Mouse (Mus musculus) embryo, embryonic 11.5 days (tissue): ENCODE results near the gene Map3k10.
A peak's percentile ranks its signal among the peaks of the same experiment; 100 is the strongest.

Experiments
- DNase-seq: peaks from one replicate; pipeline ENCODE4 v3.0.0-alpha.2; 2012; ENCODE audit warnings: low read depth, low spot score

Map3k10 gene

GRCm38 (mm10) chr7:27674522-27675221, at the start of gene Map3k10:
Map3k10 (minus strand) TSS chr7:27674598.
- peak; percentile 91 for DNase-seq

- DNase-seq, result no peak
Measured at GRCm38 (mm10) chr7:27721951-27722350, 47.6 kb upstream of the Map3k10 start.

GRCm38 (mm10) chr7:27710402-27710801, 36.0 kb upstream of the Map3k10 start:
- no peak for DNase-seq

DNA sequence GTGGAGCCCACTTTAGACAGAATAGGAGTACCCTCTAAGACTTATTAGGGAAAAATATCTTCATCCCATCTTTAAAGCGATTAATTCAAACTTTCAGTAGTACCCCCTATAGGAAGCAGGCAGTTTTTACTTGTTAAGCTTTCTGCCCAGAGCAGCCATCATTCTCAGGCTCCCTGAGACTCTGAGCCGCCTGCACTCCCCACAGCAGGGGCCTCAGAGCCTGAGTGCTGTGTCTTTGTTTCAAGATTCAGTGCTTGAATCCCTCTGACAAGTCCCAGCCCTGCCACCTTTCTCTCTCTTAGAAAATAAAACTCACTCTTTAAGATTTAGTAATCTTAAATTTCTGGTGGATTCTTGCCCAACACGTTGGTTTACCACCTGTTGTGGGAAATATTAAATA, 22.3 kb upstream of the Map3k10 start:
- DNase-seq, result no peak

DNA sequence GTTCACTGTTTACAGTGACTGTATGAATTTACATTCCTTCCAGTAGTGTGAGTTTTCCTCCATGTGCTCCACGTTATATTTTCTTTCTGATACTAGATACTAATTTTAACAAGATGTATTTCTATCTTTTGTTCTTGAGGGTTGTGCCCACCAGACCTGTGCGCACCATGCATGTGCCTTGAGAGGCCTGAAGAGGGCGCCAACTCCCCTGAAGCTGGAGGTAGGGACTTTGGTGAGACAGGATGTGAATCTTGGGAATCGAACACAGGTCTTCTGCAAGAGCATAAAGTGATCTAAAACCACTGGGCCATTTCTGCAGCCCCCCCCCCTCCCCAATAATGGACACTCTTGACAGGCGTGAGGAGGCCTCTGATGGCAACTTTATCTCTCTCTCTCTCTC, 16.7 kb upstream of the Map3k10 start:
- DNase-seq, result no peak

GRCm38 (mm10) chr7:27688815-27689612, 14.6 kb upstream of the Map3k10 start, which contains the start of gene Zfp607b:
Zfp607b (plus strand) TSS chr7:27689340.
- peak; percentile 88 for DNase-seq

DNA sequence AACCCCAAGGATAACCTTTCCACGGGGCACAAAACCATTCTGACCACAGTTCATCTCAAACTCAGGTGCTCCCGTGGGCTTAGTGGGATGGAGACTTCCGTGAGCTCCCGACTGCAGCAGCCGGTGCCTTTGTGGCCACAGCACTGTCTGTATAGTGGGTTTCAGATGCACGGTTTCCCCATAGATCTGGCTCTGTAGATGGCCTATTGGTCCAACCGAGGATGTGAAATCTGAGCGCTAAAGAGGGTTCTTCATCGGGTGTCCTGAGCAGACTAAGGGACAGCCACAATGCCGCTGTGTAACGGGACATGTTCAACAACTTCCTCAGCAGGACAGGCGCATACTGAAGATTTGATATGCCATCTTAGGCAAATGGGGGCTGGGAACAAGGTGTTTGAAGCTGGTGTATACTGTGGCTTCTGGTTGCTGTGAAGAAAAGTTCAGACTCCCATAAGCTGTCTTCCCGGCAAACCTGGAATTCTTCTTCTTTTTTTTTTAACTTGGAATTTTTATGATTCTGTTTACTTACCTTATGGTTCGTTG, 13.9 kb upstream of the Map3k10 start:
- DNase-seq, result no peak

DNA sequence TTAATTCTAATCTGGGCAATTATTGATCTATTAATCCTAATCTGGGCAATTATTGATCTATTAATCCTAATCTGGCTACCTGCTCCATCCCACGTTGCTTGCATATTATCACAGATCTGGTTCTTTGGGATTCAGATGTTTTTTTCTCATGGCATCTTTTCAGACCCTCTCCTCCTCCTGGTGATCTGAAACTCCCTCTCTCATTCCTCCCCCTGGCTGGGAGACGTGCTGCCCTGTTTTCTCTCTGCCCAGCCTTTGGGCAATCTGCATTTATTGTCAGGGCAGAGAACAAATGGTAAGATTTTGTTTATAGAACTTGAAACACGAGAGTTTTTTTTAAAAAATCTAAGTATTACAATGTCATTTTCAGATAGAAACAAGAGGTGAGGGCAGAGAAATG, 13.4 kb upstream of the Map3k10 start:
- no peak for DNase-seq

DNA sequence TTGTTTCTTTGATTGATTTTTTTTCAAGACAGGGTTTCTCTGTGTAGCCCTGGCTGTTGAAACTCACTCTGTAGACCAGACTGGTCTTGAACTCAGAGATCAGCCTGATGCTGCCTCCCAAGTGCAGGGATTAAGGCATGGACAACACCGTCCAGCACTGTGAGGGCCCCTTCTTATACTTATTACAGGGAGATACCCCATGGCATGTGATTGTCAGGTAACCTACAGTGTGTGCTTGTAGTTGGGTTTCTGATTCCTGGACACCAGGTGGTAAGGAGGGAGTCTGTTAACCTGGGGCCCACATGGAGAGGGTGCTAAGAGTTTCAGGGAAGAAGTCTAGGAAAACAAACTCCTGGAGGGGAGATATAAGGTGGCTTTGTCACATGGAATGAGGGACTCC, 12.6 kb upstream of the Map3k10 start:
- DNase-seq, result no peak

- no peak for DNase-seq
Measured at GRCm38 (mm10) chr7:27685681-27686080, 11.3 kb upstream of the Map3k10 start.

- DNase-seq, result no peak
Measured at GRCm38 (mm10) chr7:27685220-27685619, 10.8 kb upstream of the Map3k10 start.

GRCm38 (mm10) chr7:27683218-27683617, 8.8 kb upstream of the Map3k10 start:
- DNase-seq, result no peak

- no peak for DNase-seq
Measured at GRCm38 (mm10) chr7:27675222-27675612, 819 bp upstream of the Map3k10 start.

GRCm38 (mm10) chr7:27674195-27674521, 240 bp downstream of the Map3k10 start:
- DNase-seq, result no peak

GRCm38 (mm10) chr7:27673575-27674131, 745 bp downstream of the Map3k10 start:
- DNase-seq, result no peak

GRCm38 (mm10) chr7:27673064-27673574, 1.3 kb downstream of the Map3k10 start:
- DNase-seq, result no peak

- DNase-seq, result no peak
Measured at GRCm38 (mm10) chr7:27662038-27662437, 12.4 kb downstream of the Map3k10 start.

DNA sequence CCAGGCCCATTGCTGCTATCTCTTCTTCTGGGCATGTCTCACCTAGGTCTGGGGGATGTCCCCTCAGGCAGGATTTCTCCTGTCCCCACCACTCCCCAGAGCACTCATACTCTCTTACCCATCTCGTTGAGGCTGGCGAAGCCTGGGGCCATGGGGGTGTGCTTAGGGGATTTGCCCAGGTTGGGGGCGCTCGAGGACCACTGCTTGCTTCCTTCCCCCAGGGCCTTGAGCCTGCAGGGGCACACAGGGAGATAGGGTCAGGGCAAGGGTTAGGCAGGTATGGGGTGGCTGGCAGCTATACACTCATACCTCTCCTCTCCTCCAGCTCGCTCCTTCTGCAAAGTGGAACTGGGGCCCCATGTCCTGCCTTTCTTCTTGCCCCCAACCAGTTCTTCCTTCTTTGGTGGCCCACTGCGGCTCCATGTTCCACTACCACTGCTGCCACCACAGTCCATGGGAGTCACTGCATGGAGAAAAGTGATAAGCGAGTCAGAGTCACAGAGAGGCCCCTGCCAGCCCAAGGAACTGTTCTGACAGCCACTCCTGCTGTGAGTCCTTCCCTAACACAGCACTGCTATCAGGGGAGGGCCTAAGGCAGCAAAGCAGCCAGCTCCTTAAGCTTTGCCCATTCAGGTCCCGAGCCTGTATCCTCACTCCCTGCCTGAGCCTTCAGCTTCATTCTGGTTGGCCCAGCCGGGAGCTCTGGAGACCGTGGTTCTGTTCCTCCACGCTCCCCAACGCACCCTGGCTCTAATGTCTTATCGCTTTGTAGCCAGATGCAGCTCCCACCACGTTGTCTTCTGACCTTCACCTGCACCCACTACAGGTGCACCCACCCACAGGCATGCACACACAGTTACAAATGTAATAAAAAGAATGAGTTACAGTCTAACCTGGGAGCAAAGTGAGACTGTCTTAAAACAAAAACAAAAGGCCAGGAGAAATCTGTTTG, 15.4 kb downstream of the Map3k10 start:
- DNase-seq, result no peak

DNA sequence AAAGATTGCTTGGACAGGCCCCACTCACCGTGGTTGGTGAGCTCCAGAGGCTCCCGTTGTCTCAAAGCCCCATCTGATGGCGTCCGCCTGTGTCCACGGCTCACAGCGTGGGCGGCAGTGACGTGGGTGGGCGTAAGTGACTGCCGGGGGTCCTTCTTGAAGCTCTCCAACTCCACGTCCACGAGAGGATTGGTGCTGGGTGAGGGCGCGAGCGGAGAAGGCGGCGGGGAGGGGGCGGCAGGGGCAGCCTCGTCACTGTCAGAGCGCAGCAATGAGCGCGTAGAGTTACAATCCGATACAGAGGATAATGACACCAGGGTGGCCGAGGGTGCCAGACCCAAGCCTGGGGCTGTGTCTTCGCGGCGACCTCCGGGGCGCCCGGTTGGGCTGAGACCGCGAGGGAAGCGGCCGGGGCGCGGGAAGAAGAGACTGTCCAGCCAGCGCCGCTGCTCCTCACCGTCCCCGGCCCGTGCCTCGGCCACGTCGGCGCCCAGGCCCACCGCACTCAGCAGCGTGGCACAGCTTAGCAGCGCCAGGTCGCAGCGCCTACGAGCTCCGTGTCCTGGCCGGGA, 16.5 kb downstream of the Map3k10 start:
- no peak for DNase-seq

DNA sequence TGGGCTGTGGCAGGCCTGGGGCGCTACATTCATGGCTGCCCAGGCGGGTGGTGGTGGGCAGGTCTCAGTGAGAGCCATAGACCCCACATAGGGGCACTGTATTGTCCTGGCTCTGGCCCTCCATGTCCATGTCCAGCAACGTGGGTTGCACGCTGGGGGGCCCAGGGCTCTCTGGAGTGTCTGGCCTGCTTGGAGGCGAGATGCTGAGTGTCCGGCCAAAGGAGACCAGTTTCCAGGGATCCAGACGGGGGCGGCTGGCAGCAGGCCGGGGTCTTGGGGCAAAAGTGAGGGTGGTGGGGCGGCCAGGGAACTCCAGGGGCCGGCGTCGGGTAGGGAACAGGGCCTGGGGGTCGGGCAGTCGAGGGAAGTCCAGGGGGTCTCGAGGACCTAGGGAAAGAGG, 17.8 kb downstream of the Map3k10 start:
- no peak for DNase-seq

DNA sequence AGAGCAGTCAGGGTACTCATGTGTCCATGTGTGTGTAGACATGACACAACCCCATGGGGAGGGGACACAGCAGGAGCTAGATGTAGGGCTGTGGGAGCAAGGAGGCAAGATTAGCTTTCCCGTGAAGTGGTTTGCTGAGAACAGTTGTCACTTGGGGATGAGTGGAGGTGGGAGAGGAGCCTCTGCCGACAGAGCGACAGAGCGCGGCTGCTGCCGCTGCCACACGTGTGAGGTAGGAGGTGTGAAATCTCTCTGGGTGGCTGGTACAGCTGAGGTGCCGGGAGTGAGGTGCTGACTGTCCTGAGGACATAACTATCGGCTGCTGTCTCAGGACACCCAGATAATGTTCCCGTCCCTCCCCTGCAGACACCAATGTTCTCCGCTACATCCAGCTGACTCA, 18.9 kb downstream of the Map3k10 start:
- DNase-seq, result no peak
